Mouse (Mus musculus): Measurements from ENCODE around the gene Vmn1r75. TPM values are rescaled to one million over a fixed set of nuclear protein-coding genes. Genes with fewer than 3 reads are reported as not detected.

Vmn1r75 gene
- polyA plus RNA-seq (2012; ENCODE audit: insufficient read depth, insufficient read length, missing spikeins): not detected in 2 replicates

DNA sequence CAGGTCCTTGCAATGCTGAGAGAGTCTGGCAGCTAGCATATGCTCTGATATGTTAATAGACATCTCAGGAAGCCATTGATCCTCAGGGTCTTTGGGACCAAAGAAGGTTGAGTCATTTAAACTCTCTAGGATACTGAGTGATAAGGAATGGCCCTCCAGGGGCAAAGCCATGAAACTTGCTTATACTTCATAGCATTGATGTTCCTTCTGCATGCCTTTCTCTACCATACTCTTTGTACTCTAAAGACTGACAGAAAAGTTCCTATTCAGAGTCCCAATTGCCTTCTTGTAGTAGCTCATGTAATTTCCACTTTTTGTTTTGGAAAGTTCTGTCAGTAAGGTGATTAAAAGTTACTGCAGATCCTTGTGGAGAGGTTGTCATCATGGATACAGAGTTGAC lies at the start of gene Vmn1r75:
TSS of gene Vmn1r75 (plus strand) at position 301 of the 400 bp plus-strand sequence.
- Histone ChIP-seq H3K4me1 (ENCODE audit: control insufficient read depth, insufficient read depth, insufficient read length, low read length) (no peaks in the 10 kb centered on the region), H3K4me3 (ENCODE audit: insufficient read depth, low read depth, low read length) (no peak within 1 kb of the TSS), H3K27ac (replicated peaks; ENCODE audit: low read depth, low read length) (no peak within 1 kb of the TSS)

DNA sequence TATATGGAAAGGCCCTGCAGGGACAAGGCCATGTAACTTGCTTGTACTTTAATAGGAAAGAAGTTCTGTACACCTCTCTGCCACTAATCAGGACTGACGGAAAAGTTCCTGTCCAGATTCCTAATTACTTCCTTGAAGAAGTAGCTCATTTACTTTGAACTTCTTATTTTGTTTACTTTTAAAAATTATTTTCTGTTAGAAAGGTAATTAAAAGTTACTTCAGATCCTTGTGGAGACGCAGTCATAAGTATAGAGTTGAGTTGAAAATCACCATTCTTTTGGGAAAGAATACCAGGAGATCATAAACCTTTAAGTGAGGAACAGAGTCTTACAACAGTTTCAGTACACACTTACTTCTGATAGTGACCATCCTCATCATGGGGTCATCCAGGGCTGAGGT lies 40.8 kb upstream of the Vmn1r75 start, which contains the start of gene Vmn1r74:
TSS of gene Vmn1r74 (plus strand) at position 301 of the 400 bp plus-strand sequence.
- Histone ChIP-seq H3K4me3 (ENCODE audit: insufficient read depth, low read depth, low read length) (no peak within 1 kb of the TSS), H3K4me1 (ENCODE audit: control insufficient read depth, insufficient read depth, insufficient read length, low read length) (no peaks in the 10 kb centered on the region), H3K27ac (replicated peaks; ENCODE audit: low read depth, low read length) (no peak within 1 kb of the TSS)

Other genes starting within 250 kb of the Vmn1r75 start
- not detected in 2 replicates for gene Vmn1r72, start 194.5 kb upstream of the Vmn1r75 start, polyA plus RNA-seq (2012; ENCODE audit: insufficient read depth, insufficient read length, missing spikeins)
- not detected in 2 replicates for gene Vmn1r73, start 144.4 kb upstream of the Vmn1r75 start, polyA plus RNA-seq (2012; ENCODE audit: insufficient read depth, insufficient read length, missing spikeins)
- not detected in 2 replicates for gene Vmn1r74, start 40.6 kb upstream of the Vmn1r75 start, polyA plus RNA-seq (2012; ENCODE audit: insufficient read depth, insufficient read length, missing spikeins)
- not detected in 2 replicates for gene Vmn1r76, start 63.6 kb downstream of the Vmn1r75 start, polyA plus RNA-seq (2012; ENCODE audit: insufficient read depth, insufficient read length, missing spikeins)
- not detected in 2 replicates for gene Vmn1r77, start 162.1 kb downstream of the Vmn1r75 start, polyA plus RNA-seq (2012; ENCODE audit: insufficient read depth, insufficient read length, missing spikeins)